Mouse (Mus musculus): ENCODE results near the gene Astl. TPM values are rescaled to one million over a fixed set of nuclear protein-coding genes. Genes with fewer than 3 reads are reported as not detected.

Astl gene
- polyA plus RNA-seq, 1 experiment: 0.08 TPM

- TF ChIP-seq CTCF (IDR thresholded peaks at IDR 0.05; ENCODE audit: extremely low read depth, insufficient read depth, insufficient read length, insufficient replicate concordance) (no peak), POLR2A (IDR thresholded peaks at IDR 0.05; ENCODE audit: low read depth, low read length) (no peak; the same call in 1 of the 2 replicates)
- WGBS: 65% methylated on average over 6 of the region's 6 CpGs
- Histone ChIP-seq H3K27ac (ENCODE audit: insufficient read depth, low read length) (peak overlapping the region; percentile 33), H3K36me3 (ENCODE audit: control insufficient read depth, insufficient read depth, low read length) (peaks cover 21% of the 10 kb centered on the region), H3K27me3 (ENCODE audit: control insufficient read depth, insufficient read depth, low read length) (no peaks in the 10 kb centered on the region), H3K4me1 (ENCODE audit: control insufficient read depth, insufficient read depth, insufficient read length) (peaks cover 16% of the 10 kb centered on the region), H3K4me3 (ENCODE audit: extremely low read depth, insufficient read depth, insufficient read length) (no peak overlapping the region)
- no peak for DNase-seq (ENCODE audit: low read depth in 1 of 2, low spot score in 2 of 2)
Observed at GRCm38 (mm10) chr2:127339262-127339661, 823 bp downstream of the Astl start.

GRCm38 (mm10) chr2:127341159-127341558, 2.7 kb downstream of the Astl start:
- TF ChIP-seq CTCF (IDR thresholded peaks at IDR 0.05; ENCODE audit: extremely low read depth, insufficient read depth, insufficient read length, insufficient replicate concordance) (peak; percentile 91; the same call in 1 of the 2 replicates), POLR2A (IDR thresholded peaks at IDR 0.05; ENCODE audit: low read depth, low read length) (no peak)
- DNase-seq (ENCODE audit: low read depth in 1 of 2, low spot score in 2 of 2): peak in 1 of 2 experiments; percentile 76
- Histone ChIP-seq H3K27ac (ENCODE audit: insufficient read depth, low read length) (no peak overlapping the region), H3K36me3 (ENCODE audit: control insufficient read depth, insufficient read depth, low read length) (peaks cover 21% of the 10 kb centered on the region), H3K4me3 (ENCODE audit: extremely low read depth, insufficient read depth, insufficient read length) (no peak overlapping the region), H3K4me1 (ENCODE audit: control insufficient read depth, insufficient read depth, insufficient read length) (peaks cover 14% of the 10 kb centered on the region), H3K27me3 (ENCODE audit: control insufficient read depth, insufficient read depth, low read length) (no peaks in the 10 kb centered on the region)
- WGBS: 12% methylated on average over 3 of the region's 3 CpGs

- H3K27ac ChIP-seq (ENCODE audit: insufficient read depth, low read length): no peak overlapping the region
Observed at GRCm38 (mm10) chr2:127346334-127346733, 7.9 kb downstream of the Astl start.

GRCm38 (mm10) chr2:127347147-127347985, 8.9 kb downstream of the Astl start:
- Histone ChIP-seq H3K36me3 (ENCODE audit: control insufficient read depth, insufficient read depth, low read length) (no peaks in the 10 kb centered on the region), H3K27me3 (ENCODE audit: control insufficient read depth, insufficient read depth, low read length) (no peaks in the 10 kb centered on the region), H3K27ac (ENCODE audit: insufficient read depth, low read length) (no peak overlapping the region), H3K4me3 (ENCODE audit: extremely low read depth, insufficient read depth, insufficient read length) (no peak overlapping the region), H3K4me1 (ENCODE audit: control insufficient read depth, insufficient read depth, insufficient read length) (no peaks in the 10 kb centered on the region)
- TF ChIP-seq POLR2A (IDR thresholded peaks at IDR 0.05; ENCODE audit: low read depth, low read length): no peak
- no peak for TF ChIP-seq CTCF (IDR thresholded peaks at IDR 0.05; ENCODE audit: extremely low read depth, insufficient read depth, insufficient read length, insufficient replicate concordance)
- WGBS: 87% methylated on average over 13 of the region's 13 CpGs
- DNase-seq (ENCODE audit: low read depth in 1 of 2, low spot score in 2 of 2): no peak

More at GRCm38 (mm10) chr2:127346334-127346733, 7.9 kb downstream of the Astl start:
- no peaks in the 10 kb centered on the region for H3K27me3 ChIP-seq (ENCODE audit: control insufficient read depth, insufficient read depth, low read length)
- H3K36me3 ChIP-seq (ENCODE audit: control insufficient read depth, insufficient read depth, low read length): no peaks in the 10 kb centered on the region
- WGBS: 50% methylated on average over 1 of the region's 1 CpGs
- H3K4me3 ChIP-seq (ENCODE audit: extremely low read depth, insufficient read depth, insufficient read length): no peak overlapping the region
- no peaks in the 10 kb centered on the region for H3K4me1 ChIP-seq (ENCODE audit: control insufficient read depth, insufficient read depth, insufficient read length)
- DNase-seq (ENCODE audit: low read depth in 1 of 2, low spot score in 2 of 2): peak in 1 of 2 experiments; percentile 45
- TF ChIP-seq POLR2A (IDR thresholded peaks at IDR 0.05; ENCODE audit: low read depth, low read length): no peak
- peak; percentile 25; the same call in 1 of the 2 replicates for TF ChIP-seq CTCF (IDR thresholded peaks at IDR 0.05; ENCODE audit: extremely low read depth, insufficient read depth, insufficient read length, insufficient replicate concordance)

GRCm38 (mm10) chr2:127353881-127354280, 15.4 kb downstream of the Astl start:
- H3K27me3 ChIP-seq (ENCODE audit: control insufficient read depth, insufficient read depth, low read length): no peaks in the 10 kb centered on the region

GRCm38 (mm10) chr2:127362459-127363281, 24.2 kb downstream of the Astl start, which contains the start of gene Adra2b:
TSS of gene Adra2b (plus strand) at chr2:127363208.
- Histone ChIP-seq H3K36me3 (ENCODE audit: control insufficient read depth, insufficient read depth, low read length) (no peaks in the 10 kb centered on the region), H3K4me1 (ENCODE audit: control insufficient read depth, insufficient read depth, insufficient read length) (peaks cover 7% of the 10 kb centered on the region), H3K27ac (ENCODE audit: insufficient read depth, low read length) (no peak within 1 kb of the TSS), H3K4me3 (ENCODE audit: extremely low read depth, insufficient read depth, insufficient read length) (peak within 1 kb of the TSS; percentile 46), H3K27me3 (ENCODE audit: control insufficient read depth, insufficient read depth, low read length) (peaks cover 15% of the 10 kb centered on the region)
- 1% methylated on average over 40 of the region's 49 CpGs for WGBS
- TF ChIP-seq POLR2A (IDR thresholded peaks at IDR 0.05; ENCODE audit: low read depth, low read length) (no peak), CTCF (IDR thresholded peaks at IDR 0.05; ENCODE audit: extremely low read depth, insufficient read depth, insufficient read length, insufficient replicate concordance) (peak; percentile 79; the same call in 1 of the 2 replicates)
- peak; percentile 50 to 72 for DNase-seq (ENCODE audit: low read depth in 1 of 2, low spot score in 2 of 2)

More at GRCm38 (mm10) chr2:127353881-127354280, 15.4 kb downstream of the Astl start:
- DNase-seq (ENCODE audit: low read depth in 1 of 2, low spot score in 2 of 2): no peak
- no peaks in the 10 kb centered on the region for H3K4me1 ChIP-seq (ENCODE audit: control insufficient read depth, insufficient read depth, insufficient read length)
- H3K36me3 ChIP-seq (ENCODE audit: control insufficient read depth, insufficient read depth, low read length): no peaks in the 10 kb centered on the region
- no peak overlapping the region for H3K27ac ChIP-seq (ENCODE audit: insufficient read depth, low read length)
- no peak for TF ChIP-seq POLR2A (IDR thresholded peaks at IDR 0.05; ENCODE audit: low read depth, low read length)
- no peak for TF ChIP-seq CTCF (IDR thresholded peaks at IDR 0.05; ENCODE audit: extremely low read depth, insufficient read depth, insufficient read length, insufficient replicate concordance)
- WGBS: 94% methylated on average over 4 of the region's 4 CpGs
- H3K4me3 ChIP-seq (ENCODE audit: extremely low read depth, insufficient read depth, insufficient read length): no peak overlapping the region
